Mouse (Mus musculus) gastrocnemius, postnatal 10 days (tissue): ENCODE results near the gene Olfr520. TPM values are rescaled to one million over a fixed set of nuclear protein-coding genes. Genes with fewer than 3 reads are reported as not detected.
A peak's percentile ranks its signal among the peaks of the same experiment; 100 is the strongest.
"Not testable (repeated sequence)": the region's sequence is repeated elsewhere in the genome, so short reads cannot be mapped to it uniquely, and the experiment has no call there.

Source experiments
- DNase-seq: peaks from one replicate; pipeline ENCODE4 v3.0.0; 2021; ENCODE audit warnings: mixed read lengths
- long read RNA-seq, 2 experiments: library from polyadenylated mRNA; stranded (forward); transcript quantifications; one replicate each; pipeline ENCODE4 v2.0.0; 2021
- total RNA-seq, 2 experiments: library from RNA; stranded (reverse); gene quantifications; 2 replicates each; pipeline ENCODE4 v1.2.3; 2021

The Olfr520 gene
- not detected for total RNA-seq
- long read RNA-seq, experiment 1 = 0 reads
- long read RNA-seq, experiment 2 = 0 reads

GRCm38 (mm10) chr7:99729973-99730372 is at the start of gene Olfr520:
Gene Olfr520 (plus strand): TSS chr7:99730273.
- DNase-seq = no peak

DNA sequence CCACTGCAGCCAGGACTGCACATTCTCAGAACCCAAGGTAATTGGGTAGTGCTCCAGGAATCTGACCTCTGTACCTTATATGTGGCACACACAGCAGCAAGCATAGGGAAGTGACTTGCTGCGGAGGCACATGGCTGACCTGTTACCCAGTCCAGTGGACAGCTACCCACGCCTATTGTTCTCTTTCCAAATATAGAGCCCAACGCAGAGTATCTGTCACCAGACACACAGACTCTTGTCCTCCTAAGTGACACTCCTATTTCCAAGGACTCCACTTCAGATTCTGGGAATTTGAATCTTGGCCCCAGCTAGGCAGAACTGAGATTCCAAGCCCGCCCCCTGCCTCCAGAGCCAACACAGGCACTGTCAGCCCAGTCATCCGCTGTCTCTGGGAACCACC is 49.3 kb upstream of the Olfr520 start:
- DNase-seq = no peak

DNA sequence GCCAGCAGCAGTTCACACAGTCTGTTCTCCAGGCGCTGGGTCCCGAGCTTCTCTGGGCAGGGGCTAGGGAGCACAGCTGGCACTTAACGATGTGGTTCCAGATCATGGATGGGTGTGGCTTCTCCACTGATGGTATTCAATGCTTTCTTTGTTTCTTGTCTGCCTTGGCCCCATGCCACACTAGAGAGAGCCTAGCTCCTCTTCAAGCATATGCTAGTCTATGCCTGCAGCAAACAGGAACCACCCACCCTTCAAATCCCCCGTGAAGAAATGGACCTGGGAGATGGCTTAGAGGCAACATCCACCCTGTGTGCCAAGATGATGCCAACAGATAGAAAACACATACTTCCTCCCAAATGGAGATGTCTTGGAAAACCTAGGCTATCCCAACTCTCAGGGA is 46.0 kb upstream of the Olfr520 start:
- DNase-seq = no peak

- DNase-seq = no peak
Measured at GRCm38 (mm10) chr7:99690819-99691218, 39.3 kb upstream of the Olfr520 start.

DNA sequence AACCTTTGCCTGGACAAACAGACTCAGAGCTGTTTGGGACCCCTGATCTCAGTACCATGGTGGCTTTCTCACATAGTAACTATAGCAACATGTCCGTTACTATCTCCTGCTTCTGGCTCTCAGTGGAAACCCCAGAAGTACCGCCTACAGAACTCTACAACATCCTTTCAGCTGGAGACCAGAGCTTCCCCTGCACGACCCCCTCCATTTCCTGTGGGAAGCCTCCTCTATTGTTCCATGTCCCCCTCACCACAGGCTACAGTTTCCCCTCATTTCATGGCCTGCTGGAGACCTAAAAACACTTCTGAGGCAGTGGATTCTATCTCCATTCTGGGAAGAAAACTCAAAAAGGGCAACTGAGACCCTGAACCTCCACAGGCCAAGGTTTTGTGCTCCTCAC is 37.7 kb upstream of the Olfr520 start:
- no peak for DNase-seq

DNA sequence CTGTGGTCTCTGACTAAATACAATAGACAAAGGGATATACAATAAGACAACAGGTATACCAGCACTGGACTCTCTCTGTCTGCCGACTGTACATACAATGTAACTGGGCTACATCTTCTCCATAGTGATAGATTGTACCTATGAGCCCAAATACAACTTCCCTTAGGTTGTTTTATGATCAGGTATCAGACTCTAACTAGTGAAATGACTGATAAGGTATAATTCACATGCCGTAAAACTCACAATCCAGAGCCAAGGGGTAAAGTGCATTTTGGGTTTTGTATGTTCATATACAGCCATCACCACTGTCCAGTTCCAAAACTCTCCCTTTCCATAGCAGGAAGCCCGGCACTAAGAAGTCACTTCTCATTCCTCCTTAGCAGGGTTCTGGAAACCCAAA is 36.7 kb upstream of the Olfr520 start:
- no peak for DNase-seq

DNA sequence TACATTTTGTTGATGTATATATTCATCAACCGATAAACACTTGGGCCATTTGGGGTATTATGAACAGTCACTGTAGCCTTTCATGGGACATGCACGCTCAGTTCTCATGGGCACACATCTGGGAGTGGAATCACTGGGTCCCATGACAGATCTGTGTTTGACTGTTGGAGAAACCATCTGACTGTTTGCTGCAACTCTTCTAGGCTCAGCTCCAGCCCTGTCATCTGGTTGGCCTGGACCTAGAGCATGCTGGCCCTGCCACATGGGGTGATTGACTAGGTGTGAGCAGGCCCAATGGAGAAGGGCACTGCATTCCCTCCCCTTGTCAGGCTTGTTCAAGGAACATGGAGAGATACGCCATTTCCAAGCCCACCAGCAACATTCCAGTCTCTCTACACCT is 36.1 kb upstream of the Olfr520 start:
- DNase-seq = no peak

DNA sequence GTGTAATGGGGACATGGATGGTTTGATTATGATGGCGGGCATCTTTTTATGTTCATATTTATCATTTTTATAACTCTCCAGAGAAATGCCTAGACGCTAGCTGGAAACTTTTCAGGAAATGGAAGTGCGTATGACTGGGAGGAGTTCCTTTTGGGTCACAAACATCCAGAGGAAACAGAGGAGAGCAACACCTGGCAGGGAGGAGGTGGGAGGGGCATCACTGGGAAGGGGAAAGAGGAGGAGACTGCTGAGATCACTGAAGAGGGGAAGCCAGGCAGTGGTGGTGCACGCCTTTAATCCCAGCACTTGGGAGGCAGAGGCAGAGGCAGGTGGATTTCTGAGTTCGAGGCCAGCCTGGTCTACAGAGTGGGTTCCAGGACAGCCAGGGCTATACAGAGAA is 35.6 kb upstream of the Olfr520 start:
- DNase-seq = not testable (repeated sequence)

DNA sequence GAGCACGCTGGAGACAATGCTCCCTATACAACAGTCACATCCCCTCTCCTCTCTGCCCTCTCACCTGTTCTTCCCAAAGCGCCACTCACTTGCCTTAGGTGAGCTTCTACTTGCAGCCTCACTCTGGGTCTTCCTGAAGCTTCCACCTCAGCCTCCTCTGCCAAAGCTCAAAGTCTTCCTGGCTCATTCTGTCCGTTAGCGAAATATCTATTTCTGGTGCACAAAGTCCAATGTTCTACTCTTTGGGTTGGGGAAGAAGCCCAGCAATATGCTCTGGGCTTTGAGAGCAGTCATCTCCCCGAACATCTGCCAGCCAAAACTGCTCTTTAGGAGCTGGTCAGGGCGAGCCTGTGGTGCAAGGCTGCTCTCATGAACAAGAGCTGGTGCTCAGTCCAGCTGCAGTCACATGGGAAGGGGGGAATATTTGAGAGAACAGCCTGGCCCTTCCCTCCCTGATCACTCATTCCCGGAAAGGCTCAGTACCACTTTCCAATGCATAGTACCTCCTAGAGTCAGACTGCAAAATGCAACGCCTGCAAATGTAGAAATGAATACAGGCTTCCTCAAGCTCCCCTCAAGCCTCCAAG is 34.5 kb upstream of the Olfr520 start:
- DNase-seq = no peak

DNA sequence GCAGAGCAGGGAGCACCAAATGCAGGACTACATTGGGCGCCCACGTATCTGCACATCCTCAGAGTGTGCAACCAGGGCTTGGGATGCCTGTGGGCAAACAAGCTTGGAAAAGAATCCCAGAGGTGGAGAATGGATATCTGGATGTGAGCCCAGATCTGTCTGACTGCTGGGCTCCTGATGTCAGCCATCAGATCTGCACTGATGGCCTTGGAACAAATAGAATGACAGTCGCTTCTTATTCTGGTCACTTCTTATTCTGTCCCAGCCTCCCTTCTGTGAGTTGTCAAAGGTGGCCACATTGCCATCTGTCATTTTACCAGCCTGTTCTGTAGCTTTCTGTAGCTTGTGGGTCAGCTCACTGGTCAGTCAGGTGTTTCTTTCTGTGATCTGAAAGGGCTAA is 31.5 kb upstream of the Olfr520 start:
- no peak for DNase-seq

- no peak for DNase-seq
Measured at GRCm38 (mm10) chr7:99699106-99699505, 31.0 kb upstream of the Olfr520 start.

- DNase-seq = no peak
Measured at GRCm38 (mm10) chr7:99699709-99700151, 30.3 kb upstream of the Olfr520 start.

- no peak for DNase-seq
Measured at GRCm38 (mm10) chr7:99700641-99701040, 29.4 kb upstream of the Olfr520 start.

DNA sequence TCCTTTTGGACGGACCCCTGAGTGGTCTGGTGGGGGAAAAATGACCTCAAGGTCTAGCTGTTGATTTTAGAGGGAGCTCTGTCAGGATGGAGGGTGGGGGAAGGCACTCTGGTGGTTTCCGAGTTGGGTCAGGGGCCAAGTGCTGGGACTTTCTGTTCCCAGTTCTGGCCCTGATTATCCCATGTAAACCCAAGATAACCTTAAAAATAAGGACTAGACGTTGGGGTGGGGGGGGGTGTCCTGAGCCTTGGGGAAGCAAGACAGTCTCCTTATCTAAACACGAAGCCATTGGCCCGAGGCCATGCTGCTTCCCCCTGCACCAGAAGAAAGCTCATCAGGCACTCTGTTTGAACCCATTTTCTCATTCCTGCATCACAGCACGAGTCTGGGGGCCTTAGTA is 27.9 kb upstream of the Olfr520 start:
- no peak for DNase-seq

GRCm38 (mm10) chr7:99704736-99705519 is 25.1 kb upstream of the Olfr520 start:
- DNase-seq = no peak

- DNase-seq = no peak
Measured at GRCm38 (mm10) chr7:99706341-99707037, 23.6 kb upstream of the Olfr520 start.

DNA sequence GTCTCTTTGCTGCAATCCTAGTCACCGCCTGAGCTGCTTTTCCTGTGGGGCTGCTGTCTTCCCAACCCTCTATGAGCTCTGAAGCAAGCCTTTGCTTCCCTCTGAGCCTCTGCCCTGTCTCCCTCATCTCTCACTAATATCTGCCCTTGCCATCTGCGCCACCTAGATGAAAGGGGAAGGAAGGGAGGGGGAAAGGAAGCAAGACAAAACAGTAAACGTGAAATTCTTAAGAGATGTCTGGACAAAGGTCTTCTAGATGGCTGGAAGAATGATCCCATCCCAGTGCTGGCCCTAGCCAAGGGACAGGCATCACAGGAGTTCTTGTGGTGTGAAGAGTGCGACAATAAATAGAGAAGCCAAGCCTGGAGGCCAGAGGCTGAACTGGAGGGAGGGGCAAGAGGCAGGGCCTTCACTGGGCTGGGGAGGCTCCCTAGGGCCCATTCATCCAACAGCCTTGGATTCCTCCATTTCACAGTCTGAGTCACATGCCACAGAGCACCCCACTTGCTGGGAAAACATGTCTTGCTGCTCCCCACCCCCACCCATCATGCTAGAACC is 23.0 kb upstream of the Olfr520 start:
- DNase-seq = no peak

GRCm38 (mm10) chr7:99707671-99708070 is 22.4 kb upstream of the Olfr520 start:
- no peak for DNase-seq

DNA sequence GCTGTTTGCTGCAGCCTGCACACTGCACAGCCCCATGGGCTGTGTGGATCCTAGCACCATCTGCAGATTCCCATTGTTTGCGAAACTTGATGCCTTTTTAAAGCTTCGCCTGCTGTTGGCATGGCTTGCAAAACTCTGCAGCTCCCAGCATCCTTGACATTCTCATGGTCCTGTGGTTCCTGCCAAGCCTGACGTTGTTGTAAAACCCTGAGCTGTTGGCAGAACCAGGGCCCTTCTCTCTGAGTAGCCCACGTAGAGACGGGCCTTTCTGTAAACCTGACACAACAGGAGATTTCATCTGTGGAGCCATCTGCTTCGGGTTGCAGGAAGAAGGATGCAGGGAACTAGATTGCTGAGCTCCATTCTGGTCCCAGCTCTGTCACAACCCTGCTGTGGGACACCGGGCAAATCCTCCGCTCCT is 21.8 kb upstream of the Olfr520 start:
- no peak for DNase-seq

DNA sequence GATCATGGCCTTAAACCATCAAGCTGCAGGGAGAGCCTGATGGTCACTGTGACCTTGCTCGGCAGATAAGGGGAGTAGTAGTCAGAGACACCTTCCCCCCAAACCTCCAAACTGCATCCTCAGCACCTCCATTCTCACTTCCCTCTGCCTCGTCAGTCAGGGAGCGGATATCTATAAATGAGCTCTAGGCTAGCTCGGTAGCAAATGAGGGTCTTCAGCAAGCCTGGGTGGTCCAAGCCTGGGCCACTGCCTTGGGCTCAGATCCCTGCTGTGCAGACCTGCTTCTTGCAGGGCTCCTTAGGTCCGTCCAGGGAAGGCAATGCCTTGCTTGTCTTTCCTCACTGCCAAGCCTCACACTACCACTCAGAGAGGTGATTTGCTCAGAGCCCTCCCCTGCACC is 21.3 kb upstream of the Olfr520 start:
- DNase-seq = no peak

GRCm38 (mm10) chr7:99709992-99710391 is 20.1 kb upstream of the Olfr520 start:
- no peak for DNase-seq

GRCm38 (mm10) chr7:99710476-99710875 is 19.6 kb upstream of the Olfr520 start:
- peak; percentile 70 for DNase-seq

DNA sequence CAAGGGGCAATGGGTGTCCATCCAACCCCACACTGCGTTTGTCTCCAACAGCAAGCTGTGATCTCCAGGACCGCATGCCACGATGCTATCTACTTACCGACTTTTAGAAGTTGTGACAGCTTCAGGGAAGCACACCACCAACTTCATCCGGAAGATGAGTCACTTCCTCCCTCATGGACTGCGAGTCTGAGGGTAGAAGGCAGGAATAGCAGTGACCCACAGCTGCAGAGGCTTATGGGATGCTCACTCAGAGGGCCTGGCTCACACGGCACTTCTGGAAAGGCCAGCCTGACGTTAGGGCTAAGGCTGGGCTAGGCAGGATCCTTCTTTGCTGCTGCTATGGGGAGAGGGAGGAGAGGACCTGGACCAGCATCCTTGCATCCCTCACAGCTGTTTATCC is 18.9 kb upstream of the Olfr520 start, which contains the start of gene Slco2b1:
Gene Slco2b1, minus strand, starts transcription at position 175 of the 400 bp plus-strand sequence.
- DNase-seq = no peak
